Mouse (Mus musculus) MEL (cell line): Measurements from ENCODE around the gene Tnfrsf13b. TPM values are rescaled to one million over a fixed set of nuclear protein-coding genes. Genes with fewer than 3 reads are reported as not detected.
A peak's percentile ranks its signal among the peaks of the same experiment; 100 is the strongest.

Source experiments
- DNase-seq: peaks from one replicate; pipeline ENCODE4 v3.0.0; 2011; ENCODE audit warnings: low read depth, low spot score
- H3K27ac ChIP-seq: 2 replicates; pipeline ENCODE4 v1.5.1; 2012; ENCODE audit warnings: low read depth, mild to moderate bottlenecking, control low read depth, low read length, moderate library complexity; ENCODE audit not compliant: control insufficient read depth
- H3K27me3 ChIP-seq, 2 experiments: fragments of 150-350 bp in 1 of 2; sonication (generic) in 1 of 2; 2 replicates each; pipeline ENCODE4 v1.6.1; 2012; ENCODE audit warnings: low read length in 2 of 2, mild to moderate bottlenecking in 2 of 2, improper control_type of control experiment in 1 of 2, moderate library complexity in 1 of 2; ENCODE audit not compliant: insufficient read depth in 2 of 2, control insufficient read depth in 1 of 2
- H3K36me3 ChIP-seq, 2 experiments: 2 replicates each; pipeline ENCODE4 v1.6.1; 2012 to 2014; ENCODE audit warnings: low read length in 2 of 2, improper control_type of control experiment in 1 of 2, inconsistent platforms in 1 of 2, mild to moderate bottlenecking in 1 of 2; ENCODE audit not compliant: insufficient read depth in 2 of 2, control insufficient read depth in 1 of 2
- H3K4me1 ChIP-seq, 2 experiments: fragments of 150-350 bp in 1 of 2; sonication (generic) in 1 of 2; 2 replicates each; pipeline ENCODE4 v1.6.1; 2012; ENCODE audit warnings: low read length in 2 of 2, improper control_type of control experiment in 1 of 2, mild to moderate bottlenecking in 1 of 2; ENCODE audit not compliant: insufficient read depth in 2 of 2, control insufficient read depth in 1 of 2
- H3K4me3 ChIP-seq, 2 experiments: fragments of 150-350 bp in 1 of 2; sonication (generic) in 1 of 2; 2 replicates each; pipeline ENCODE4 v1.5.1; 2012; ENCODE audit warnings: low read depth in 2 of 2, low read length in 2 of 2, mild to moderate bottlenecking in 2 of 2, moderate library complexity in 2 of 2, control low read depth in 1 of 2, improper control_type of control experiment in 1 of 2; ENCODE audit not compliant: control insufficient read depth in 1 of 2, insufficient read depth in 1 of 2
- H3K79me2 ChIP-seq: 2 replicates; pipeline ENCODE4 v1.6.1; 2012; ENCODE audit warnings: mild to moderate bottlenecking, low read length, moderate library complexity; ENCODE audit not compliant: control insufficient read depth, poor library complexity, insufficient read depth
- H3K9ac ChIP-seq: 2 replicates; pipeline ENCODE4 v1.6.1; 2012; ENCODE audit warnings: low read depth, mild to moderate bottlenecking, control low read depth, low read length, moderate library complexity; ENCODE audit not compliant: control insufficient read depth, poor library complexity, severe bottlenecking
- H3K9me3 ChIP-seq: fragments of 150-350 bp; sonication (generic); replicated peaks from 2 replicates; pipeline ENCODE4 v1.6.1; 2012; ENCODE audit warnings: mild to moderate bottlenecking, low read length, improper control_type of control experiment, moderate library complexity; ENCODE audit not compliant: insufficient read depth
- BHLHE40 ChIP-seq: IDR thresholded peaks from 2 replicates; pipeline ENCODE4 v1.6.1; 2012; ENCODE audit warnings: low read depth, mild to moderate bottlenecking, inconsistent platforms, low read length, improper control_type of control experiment, borderline replicate concordance
- ELF1 ChIP-seq: IDR thresholded peaks from 2 replicates; pipeline ENCODE4 v1.6.1; 2014; ENCODE audit warnings: low read depth, mild to moderate bottlenecking, inconsistent platforms, low read length, improper control_type of control experiment, moderate library complexity
- EP300 ChIP-seq, 2 experiments: IDR thresholded peaks; 2 replicates each; pipeline ENCODE4 v1.6.1; 2011; ENCODE audit warnings: improper control_type of control experiment in 2 of 2, low read length in 2 of 2, low read depth in 1 of 2, mild to moderate bottlenecking in 1 of 2
- ETS1 ChIP-seq: IDR thresholded peaks from 2 replicates; pipeline ENCODE4 v1.6.1; 2012; ENCODE audit warnings: low read depth, mild to moderate bottlenecking, inconsistent platforms, low read length, improper control_type of control experiment, moderate library complexity
- HCFC1 ChIP-seq: IDR thresholded peaks from 2 replicates; pipeline ENCODE4 v1.6.1; 2012; ENCODE audit warnings: low read depth, mild to moderate bottlenecking, inconsistent platforms, low read length, improper control_type of control experiment, moderate library complexity
- JUND ChIP-seq: IDR thresholded peaks from 2 replicates; pipeline ENCODE4 v1.6.1; 2011; ENCODE audit warnings: low read depth, mild to moderate bottlenecking, improper control_type of control experiment, low read length
- KAT2A ChIP-seq: conservative IDR thresholded peaks from 2 replicates; pipeline ENCODE4 v1.6.1; 2012; ENCODE audit warnings: low read depth, low read length, improper control_type of control experiment, inconsistent platforms
- MAZ ChIP-seq: IDR thresholded peaks from 2 replicates; pipeline ENCODE4 v1.6.1; 2012; ENCODE audit warnings: low read depth, mild to moderate bottlenecking, inconsistent platforms, low read length, improper control_type of control experiment
- MYB ChIP-seq: IDR thresholded peaks from 2 replicates; pipeline ENCODE4 v1.6.1; 2011; ENCODE audit warnings: mild to moderate bottlenecking, low read depth, low read length, improper control_type of control experiment
- MYC ChIP-seq: IDR thresholded peaks from 2 replicates; pipeline ENCODE4 v1.6.1; 2011; ENCODE audit warnings: low read depth, mild to moderate bottlenecking, low read length, improper control_type of control experiment, moderate library complexity
- POLR2A ChIP-seq, 2 experiments: IDR thresholded peaks; 2 replicates each; pipeline ENCODE4 v1.6.1; 2011 to 2012; ENCODE audit warnings: low read length in 2 of 2, mild to moderate bottlenecking in 2 of 2, control low read depth in 1 of 2, improper control_type of control experiment in 1 of 2, low read depth in 1 of 2, moderate library complexity in 1 of 2; ENCODE audit not compliant: control insufficient read depth in 1 of 2, insufficient read depth in 1 of 2, poor library complexity in 1 of 2
- POLR2AphosphoS2 ChIP-seq: IDR thresholded peaks from 2 replicates; pipeline ENCODE4 v1.6.1; 2011; ENCODE audit warnings: low read length, improper control_type of control experiment
- RCOR1 ChIP-seq: IDR thresholded peaks from 2 replicates; pipeline ENCODE4 v1.6.1; 2012; ENCODE audit warnings: low read depth, mild to moderate bottlenecking, inconsistent platforms, low read length, improper control_type of control experiment
- SIN3A ChIP-seq: IDR thresholded peaks from 2 replicates; pipeline ENCODE4 v1.6.1; 2012; ENCODE audit warnings: low read length, improper control_type of control experiment, inconsistent platforms
- SMC3 ChIP-seq: IDR thresholded peaks from 2 replicates; pipeline ENCODE4 v1.6.1; 2011; ENCODE audit warnings: low read depth, low read length, improper control_type of control experiment
- ZC3H11A ChIP-seq: IDR thresholded peaks from 2 replicates; pipeline ENCODE4 v1.6.1; 2012; ENCODE audit warnings: low read depth, mild to moderate bottlenecking, inconsistent platforms, low read length, improper control_type of control experiment
- polyA plus RNA-seq, 2 experiments: library from polyadenylated mRNA; stranded (reverse) in 1 of 2; unstranded in 1 of 2; fragments of >175 nt in 1 of 2; fragments of >200 nt in 1 of 2; gene quantifications; 2 replicates each; pipeline versions ENCODE4 v1.2.1 to v1.2.4; 2012; ENCODE audit warnings: low replicate concordance in 2 of 2, low read depth in 1 of 2; ENCODE audit not compliant: insufficient read length in 2 of 2, insufficient read depth in 1 of 2, missing spikeins in 1 of 2
- total RNA-seq: library from RNA; depleted of rRNA; stranded (reverse); fragments of 300-350 nt; gene quantifications from 2 replicates; pipeline ENCODE4 v1.2.3, GENCODE M21; 2012

Tnfrsf13b gene
- total and polyA plus RNA-seq, 3 experiments, result 7.7 to 17.9 TPM; not detected in 1

DNA sequence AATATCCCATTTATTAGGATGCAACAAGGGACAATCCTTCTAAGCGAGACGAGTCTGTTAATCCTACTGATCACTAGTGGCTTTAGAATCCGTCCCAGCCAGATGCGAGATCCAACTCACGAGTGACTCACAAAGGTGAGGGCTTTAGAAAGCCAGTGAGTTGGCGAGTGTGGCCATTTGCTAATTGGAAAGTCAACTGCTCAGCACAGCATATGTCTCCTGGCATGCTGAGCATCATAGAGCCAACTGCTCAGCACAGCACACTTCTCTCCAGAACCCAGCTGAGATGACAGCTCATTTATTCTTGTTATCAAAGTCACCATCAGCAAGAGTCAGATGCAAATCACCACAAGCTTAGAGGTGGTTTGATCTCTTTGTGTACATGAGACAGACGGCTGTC is 36.4 kb upstream of the Tnfrsf13b start:
- TF ChIP-seq EP300 (IDR thresholded peaks at IDR 0.05; ENCODE audit: low read depth in 1 of 2, low read length in 2 of 2), result no peak
- TF ChIP-seq MYC, result no peak
- no peak for TF ChIP-seq MYB
- no peak for TF ChIP-seq ZC3H11A
- TF ChIP-seq POLR2AphosphoS2, result no peak
- TF ChIP-seq BHLHE40, result no peak
- no peak for TF ChIP-seq KAT2A
- TF ChIP-seq ELF1, result no peak
- no peak for TF ChIP-seq JUND
- no peak for TF ChIP-seq ETS1
- no peak for TF ChIP-seq MAZ
- H3K4me3 ChIP-seq, result no peak overlapping the region
- no peaks in the 10 kb centered on the region for H3K79me2 ChIP-seq
- H3K9me3 ChIP-seq, result no peaks in the 10 kb centered on the region; the same call in 1 of the 2 replicates
- H3K27me3 ChIP-seq, result peaks cover 0 to 9% of the 10 kb centered on the region in 2 experiments; a peak in 2 of 4 replicates
- peaks cover 0 to 5% of the 10 kb centered on the region in 2 experiments; a peak in 1 of 4 replicates for H3K4me1 ChIP-seq
- H3K27ac ChIP-seq, result no peak overlapping the region
- DNase-seq, result no peak
- H3K9ac ChIP-seq, result no peak overlapping the region
- no peaks in the 10 kb centered on the region for H3K36me3 ChIP-seq

DNA sequence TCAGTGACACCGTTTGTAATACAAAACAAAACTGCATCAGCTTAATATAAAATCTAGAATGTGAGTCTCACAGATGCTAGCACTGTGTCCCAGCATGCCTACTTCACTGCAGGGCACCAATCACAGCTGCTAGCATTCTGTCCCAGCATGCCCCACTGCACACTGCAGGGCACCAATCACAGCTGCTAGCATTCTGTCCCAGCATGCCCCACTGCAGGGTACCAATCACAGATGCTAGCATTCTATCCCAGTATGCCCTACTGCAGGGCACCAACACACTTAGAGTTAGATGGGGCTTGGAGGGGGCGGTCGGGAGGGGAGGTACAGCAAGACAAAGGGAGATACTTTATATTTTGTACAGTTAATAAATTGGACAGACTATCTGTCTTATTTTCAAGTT is 35.4 kb upstream of the Tnfrsf13b start:
- 0 out of 4 replicates have a peak overlapping the region, but pooled peaks of 1 of the 2 experiments have one; percentile 3 for H3K4me3 ChIP-seq
- no peaks in the 10 kb centered on the region for H3K79me2 ChIP-seq
- TF ChIP-seq POLR2A (IDR thresholded peaks at IDR 0.05; ENCODE audit: control insufficient read depth in 1 of 2, insufficient read depth in 1 of 2, low read depth in 1 of 2, low read length in 2 of 2, poor library complexity in 1 of 2) (peak in 1 of 2 experiments; percentile 52; a peak in 2 of 4 replicates), HCFC1 (peak; percentile 73), ELF1 (no peak), RCOR1 (0 out of 2 replicates have a peak, but pooled peaks have one; percentile 32), SIN3A (peak; percentile 21; the same call in 1 of the 2 replicates), SMC3 (no peak)

More for the DNA sequence above, 35.4 kb upstream of the Tnfrsf13b start:
- Histone ChIP-seq H3K9me3 (no peaks in the 10 kb centered on the region; the same call in 1 of the 2 replicates), H3K4me1 (peaks cover 0 to 5% of the 10 kb centered on the region in 2 experiments; a peak in 1 of 4 replicates), H3K9ac (no peak overlapping the region), H3K36me3 (no peaks in the 10 kb centered on the region), H3K27me3 (peaks cover 3 to 14% of the 10 kb centered on the region in 2 experiments; a peak in 3 of 4 replicates), H3K27ac (no peak overlapping the region)
- peak; percentile 68 for DNase-seq
